Mouse (Mus musculus) right cerebral cortex, postnatal 14 days (tissue): Measurements from ENCODE around the gene Blnk.

Experiments used
- DNase-seq: peaks from one replicate; pipeline ENCODE4 v3.0.0; 2022

The Blnk gene

DNA sequence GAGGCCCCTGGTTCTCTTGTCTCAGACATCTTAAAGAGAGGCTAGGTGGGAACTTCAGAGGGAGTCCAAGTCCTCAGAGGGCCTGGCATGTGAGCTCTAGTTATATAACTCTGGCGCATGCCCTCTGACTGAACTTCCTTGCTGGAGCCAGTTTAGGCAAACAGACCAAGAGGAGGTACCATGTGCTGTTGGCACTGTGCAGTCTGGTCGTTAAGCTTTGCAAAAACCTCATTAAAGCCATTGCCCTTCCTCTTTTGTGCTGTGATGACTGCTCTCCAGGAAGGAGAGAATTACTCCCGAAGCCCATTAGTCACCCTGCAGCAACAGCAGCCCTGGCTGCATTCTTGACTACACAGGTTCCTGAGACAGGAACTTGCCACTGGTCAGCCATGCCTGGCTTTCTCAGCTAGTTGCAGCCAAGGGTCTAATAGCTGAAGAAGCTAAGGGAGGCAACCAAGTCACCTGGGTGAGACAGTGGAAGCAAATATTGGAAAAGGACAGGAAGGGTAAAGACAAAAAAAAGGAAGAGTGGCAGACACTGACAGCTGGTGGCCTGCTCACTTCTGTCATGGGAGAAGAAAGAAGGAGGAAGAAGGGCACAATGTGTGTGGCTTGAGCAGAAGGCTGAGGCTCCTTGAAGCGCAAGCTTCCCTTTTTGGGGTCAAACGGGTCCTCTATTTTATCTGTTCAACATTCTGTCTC is 4.3 kb upstream of the Blnk start:
- DNase-seq, result no peak

- no peak for DNase-seq
Measured at GRCm38 (mm10) chr19:40996722-40997121, 2.4 kb upstream of the Blnk start.

DNA sequence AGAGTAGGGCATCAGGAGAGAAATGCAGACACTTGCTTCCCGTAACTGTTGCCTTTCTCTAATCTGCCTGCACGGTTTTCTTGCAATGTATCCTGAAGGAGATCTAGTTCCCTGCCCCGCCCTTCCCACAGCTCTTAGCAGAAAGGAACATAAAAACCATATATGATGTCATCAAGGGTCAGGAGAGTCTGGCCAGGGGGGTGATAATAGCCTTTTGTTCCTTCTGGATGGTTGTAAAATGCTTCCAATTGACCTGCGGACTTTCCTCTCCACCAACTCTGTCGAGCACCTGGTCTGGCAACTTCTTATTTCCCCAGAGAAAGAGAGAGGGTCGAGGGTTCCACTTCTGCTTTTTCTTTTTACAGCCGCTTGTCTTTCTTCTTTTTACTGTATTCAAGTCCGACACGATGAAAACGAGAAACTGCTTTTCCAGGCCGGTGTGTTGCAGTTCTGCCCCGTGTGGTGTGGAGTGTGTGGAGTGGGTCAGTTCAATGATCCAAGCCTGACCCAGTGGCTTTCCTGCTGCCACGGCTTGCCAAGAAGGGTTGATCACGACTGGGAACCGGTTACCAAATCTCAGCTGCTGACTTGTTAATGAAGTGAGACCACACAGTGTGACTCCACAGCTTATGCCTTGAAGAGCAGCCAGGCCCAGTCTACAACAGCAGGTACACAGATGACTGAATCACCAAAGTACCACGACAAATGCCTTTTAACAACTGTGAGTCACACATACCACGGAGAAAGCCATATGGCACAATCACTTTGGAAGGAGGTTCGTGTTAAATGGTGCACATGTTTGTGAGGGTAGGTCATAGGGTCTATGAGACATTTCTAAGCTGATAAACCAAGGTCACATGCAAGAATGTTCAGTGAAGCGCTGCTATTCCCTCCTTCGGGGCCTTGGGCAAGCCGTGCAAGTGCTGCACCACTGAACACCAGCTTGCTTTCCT is 1.4 kb upstream of the Blnk start:
- DNase-seq, result no peak

DNA sequence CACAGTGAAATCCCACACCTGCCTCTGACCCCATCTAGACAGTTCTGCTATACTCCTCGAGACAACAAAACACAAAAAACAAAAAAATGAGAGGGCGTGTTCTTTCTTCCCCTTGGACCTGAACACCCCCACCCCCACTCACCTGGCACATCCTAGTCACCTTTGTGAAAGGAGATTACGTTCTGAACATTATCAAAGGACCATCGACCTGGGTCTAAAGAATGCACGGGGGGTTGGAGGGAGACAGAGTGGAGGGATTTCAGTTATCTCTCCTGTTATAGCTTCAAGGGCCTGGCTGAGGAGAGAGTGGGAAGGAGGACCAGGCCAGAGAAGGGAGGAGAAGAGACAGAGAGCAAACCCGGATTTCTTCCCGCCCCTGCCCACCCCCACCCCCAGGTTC is 576 bp upstream of the Blnk start:
- DNase-seq, result no peak

DNA sequence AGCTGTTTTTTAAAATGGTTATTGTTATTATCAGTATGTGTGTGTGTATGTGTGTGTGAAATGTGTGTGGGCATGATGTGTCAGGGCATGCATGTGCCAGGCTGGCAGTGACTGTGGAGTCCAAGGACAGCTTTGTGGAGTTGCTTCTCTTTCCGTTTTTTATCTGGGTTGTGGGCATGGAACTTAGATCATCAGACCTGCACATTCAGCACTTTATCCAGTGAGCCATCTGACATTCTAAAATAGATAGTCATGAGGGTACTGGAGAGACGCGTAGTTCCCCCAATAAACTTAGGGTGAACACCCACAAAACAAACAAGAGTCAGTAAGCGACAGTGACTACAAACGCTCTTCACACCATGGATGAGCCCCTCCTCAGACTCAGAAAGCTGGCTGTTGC is 979 bp downstream of the Blnk start:
- DNase-seq, result no peak

DNA sequence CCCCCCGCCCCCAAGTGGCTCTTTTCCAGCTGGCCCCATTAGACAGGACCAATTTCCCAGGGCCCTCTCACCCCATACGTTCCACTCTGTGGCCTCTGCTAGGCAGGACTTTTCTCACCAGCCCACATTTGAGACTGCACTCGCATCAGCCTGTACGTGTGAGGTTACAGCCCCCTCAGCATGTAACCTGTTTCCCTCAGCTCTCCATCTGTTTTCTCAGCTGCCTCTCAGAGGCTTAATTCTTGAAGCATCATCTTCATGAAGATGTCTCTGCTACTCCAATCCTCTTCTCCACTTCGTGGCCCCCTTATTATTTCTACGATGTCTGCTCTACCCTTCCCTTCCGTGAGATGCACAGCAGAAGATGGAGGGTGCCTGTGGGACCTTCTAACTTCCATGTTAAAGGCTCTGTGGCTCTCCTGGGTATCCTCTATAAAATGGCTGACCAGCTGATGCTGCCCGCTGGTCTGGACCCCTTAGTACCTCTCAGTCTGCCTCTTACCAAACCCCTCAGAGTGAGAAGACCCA is 1.8 kb downstream of the Blnk start:
- DNase-seq, result no peak

DNA sequence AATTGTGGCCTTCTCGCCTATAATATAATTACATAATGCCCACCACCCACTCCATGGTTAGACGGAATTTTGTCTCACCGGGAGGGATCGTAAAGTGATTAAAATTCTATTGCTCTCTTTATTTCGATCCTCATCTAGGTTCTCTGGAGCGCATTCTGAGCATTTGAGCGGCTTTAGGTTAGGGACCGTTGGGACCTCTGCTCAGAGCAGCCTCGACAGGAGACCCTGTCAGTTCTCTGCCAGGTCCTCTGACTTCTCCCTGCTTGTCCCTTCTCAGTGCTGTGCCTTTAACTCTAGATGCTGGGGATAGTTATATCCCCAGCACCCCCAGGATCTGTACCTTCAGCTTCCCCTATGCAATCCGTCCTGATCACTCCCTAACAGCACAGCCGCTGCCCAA is 2.2 kb downstream of the Blnk start:
- DNase-seq, result no peak

- DNase-seq, result no peak
Measured at GRCm38 (mm10) chr19:40991626-40992025, 2.7 kb downstream of the Blnk start.

- DNase-seq, result no peak
Measured at GRCm38 (mm10) chr19:40990781-40991343, 3.5 kb downstream of the Blnk start.

DNA sequence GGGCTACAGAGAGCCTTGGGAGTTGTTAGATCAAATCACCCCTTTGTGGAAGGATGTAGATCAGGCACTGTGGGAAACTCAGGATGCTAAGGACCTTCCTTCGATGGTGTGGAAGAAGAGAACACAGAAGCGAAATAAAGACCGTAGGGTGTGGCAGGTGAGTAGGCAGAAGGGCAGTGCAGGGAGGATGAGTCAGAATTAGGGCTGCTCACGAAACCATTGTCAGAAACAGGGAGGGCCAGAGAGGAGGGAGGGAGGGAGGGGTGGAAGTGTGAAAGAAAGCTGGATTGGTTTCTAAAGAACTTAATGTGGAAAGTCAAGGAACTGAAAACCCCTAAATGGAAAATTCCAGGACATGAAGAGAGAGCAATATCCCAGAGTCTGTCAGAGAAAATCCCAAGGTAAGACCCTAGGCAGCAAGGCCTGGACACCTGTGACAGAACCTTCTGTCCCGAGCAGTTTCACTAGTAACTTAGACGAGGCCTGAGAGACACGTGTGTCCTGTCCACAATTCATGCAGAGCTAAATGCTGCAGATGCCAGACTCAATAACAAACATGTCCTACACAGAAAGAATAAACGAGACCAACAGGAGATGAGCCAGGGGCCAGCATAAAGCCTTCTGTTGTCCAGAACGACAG is 4.3 kb downstream of the Blnk start:
- DNase-seq, result no peak

DNA sequence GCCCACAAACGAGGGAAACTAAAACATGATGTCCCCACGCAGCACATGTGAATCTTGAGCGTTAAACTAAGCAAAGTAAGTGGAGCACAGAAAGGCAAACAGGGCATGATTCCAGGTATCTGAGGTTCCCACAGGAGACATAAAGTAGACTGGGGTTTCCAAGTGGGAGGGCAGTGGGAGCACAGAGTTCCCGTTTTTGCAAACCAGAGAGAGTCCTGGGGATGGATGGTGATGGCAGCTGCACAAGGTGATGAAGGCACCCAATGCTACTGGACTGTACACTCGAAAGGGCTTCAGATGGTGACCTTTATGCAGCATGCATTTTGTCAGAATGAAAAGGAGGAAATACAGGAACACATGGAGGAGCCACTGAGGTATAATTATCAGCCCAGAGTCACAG is 5.5 kb downstream of the Blnk start:
- DNase-seq, result no peak

GRCm38 (mm10) chr19:40984536-40984935 is 9.8 kb downstream of the Blnk start:
- DNase-seq, result no peak

DNA sequence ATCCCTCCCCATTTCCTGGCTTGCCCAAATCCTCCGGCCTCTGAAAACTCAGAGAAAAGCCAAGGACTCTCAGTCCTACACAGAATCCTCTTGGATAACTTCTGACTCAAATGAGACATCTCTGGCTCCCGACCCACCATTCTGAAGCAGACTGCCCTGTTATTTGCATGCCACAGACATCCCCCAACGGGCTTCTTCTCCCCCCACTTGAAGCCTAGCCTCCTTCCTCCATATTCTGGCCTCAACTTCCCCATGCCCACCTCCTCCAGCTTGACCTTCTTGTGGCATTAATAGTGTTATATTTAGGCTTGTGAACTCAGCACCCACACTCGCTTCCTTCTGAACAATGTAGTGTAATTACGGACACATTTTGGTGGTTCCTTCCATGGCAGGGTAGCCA is 13.7 kb downstream of the Blnk start:
- no peak for DNase-seq

DNA sequence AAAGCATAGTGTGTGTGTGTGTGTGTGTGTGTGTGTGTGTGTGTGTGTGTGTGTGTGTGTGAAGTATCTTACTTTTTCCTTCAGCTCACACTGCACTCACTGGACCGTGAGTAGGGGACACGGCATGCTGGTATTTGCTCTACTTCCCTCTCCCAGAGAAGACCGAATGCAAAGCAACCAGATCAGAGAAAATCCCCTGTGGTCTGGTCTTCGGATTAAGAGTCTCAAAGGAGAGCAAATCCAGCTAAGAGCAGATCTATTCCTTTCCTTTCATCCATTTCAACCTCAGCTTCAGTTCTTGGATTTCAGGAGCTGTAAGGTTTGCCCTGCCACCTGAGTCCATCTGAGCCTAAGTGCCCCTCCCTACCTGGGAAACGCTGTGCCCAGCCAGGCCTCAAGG is 16.3 kb downstream of the Blnk start:
- no peak for DNase-seq

GRCm38 (mm10) chr19:40976946-40977917 is 17.1 kb downstream of the Blnk start:
- DNase-seq, result no peak

GRCm38 (mm10) chr19:40971273-40971914 is 22.9 kb downstream of the Blnk start:
- no peak for DNase-seq

- DNase-seq, result no peak
Measured at GRCm38 (mm10) chr19:40970775-40971174, 23.6 kb downstream of the Blnk start.

DNA sequence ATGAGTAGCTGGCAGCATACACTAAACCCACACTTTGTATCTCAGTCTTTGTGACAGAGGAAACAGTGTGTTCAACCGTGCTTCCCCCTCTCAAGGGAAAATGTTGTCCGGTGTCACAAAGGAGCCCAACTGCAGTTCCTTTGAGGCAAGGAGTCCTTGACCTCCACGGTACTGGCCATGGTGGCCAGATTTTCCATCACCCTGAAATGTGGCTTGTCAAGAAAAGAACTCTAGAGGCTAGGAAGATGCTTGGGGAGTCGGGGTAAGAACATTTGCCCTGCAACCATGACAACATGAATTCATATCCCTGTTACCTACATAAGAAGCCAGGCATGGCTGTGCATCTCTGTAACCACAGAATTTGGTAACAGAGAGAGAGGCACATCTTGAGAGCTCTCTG is 24.0 kb downstream of the Blnk start:
- DNase-seq, result no peak

DNA sequence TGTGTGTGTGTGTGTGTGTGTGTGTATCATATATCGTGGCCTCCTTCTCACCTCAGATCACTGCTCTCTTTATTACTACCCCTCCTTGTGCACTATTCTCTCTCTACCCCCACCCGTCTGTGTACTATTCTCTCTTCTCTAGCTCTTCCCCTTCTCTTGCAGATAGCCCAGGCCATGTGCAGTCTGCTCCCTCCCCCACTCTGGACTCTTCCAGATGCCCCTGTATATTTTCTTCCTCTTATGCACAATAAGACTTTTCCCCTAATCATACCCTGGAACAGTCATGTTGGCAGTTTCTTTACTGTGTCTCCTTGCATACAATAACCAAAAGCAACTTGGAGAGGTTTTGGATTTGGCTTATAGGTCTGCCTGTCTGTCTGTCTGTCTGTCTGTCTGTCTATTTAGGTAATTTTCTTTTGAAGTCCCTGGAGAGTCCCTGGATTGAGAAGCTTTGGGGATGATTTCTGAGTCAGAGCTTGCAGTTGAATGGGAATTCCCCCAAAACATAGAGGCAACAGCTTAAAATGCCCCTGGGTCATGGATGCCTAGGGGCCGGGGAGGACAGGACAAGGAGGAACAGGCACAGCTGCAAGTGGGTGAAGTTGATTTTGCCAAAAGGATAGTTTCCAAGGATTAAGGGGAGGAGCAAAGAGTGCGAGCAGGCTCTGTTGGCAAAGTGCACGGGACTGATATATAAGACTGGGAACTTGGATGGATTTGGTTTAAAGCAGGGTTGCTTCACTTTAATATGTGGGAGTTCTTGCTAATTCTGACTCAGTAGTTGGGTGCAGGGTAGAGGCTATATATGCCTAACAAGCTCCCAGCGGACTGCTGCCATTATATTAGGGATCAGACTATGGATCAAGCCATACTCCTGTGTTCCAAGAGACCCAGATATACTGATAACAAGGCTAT is 29.1 kb downstream of the Blnk start:
- no peak for DNase-seq

DNA sequence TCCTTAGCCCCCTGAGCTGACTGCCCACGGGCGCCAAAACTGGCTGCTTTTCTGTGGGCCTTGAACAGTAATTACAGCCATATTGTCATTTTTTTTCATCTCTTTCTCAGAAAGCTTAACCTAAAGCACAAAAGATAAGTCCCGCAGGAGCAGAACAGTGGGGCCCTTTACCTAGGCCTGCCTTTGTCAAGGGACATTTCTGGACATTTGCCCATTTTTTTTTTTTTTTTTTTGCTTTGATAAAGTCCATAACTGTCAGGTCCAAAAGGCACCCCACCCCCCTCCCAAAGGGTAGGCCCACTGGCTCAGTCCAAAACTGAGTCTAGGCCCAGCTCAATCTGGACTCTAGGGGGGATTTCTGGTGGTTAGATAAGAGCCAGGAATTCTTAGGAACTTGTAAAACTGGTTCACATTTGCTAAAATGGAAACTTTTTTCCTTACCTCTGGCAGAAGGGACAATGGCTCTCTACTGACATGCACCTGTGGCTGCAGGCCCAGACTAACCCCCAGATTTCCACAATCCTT is 29.9 kb downstream of the Blnk start:
- DNase-seq, result no peak
